8 mouse cellular contexts compared by ENCODE assay signal in the genomic region with DNA sequence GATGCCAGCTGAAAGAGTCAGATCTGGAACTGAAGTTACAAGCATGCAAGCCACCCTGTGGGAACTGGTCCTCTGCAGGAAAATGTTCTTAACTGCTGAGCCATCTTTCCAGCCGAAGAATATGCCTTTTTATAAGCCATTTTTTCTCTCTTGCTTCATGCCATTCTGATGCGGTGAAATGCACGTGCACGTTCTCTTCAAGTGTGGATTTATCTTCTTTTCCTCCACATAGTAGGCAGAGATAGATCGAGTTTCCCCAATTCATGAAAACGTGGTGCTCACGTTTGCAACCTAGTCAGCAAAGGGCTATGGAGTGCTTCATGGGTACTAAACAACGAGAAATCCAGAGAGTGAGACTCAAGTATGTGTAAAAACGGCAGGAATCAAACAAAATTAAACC. TPM values are rescaled to one million over a fixed set of nuclear protein-coding genes. Genes with fewer than 3 reads are reported as not detected.
DNase-seq lines count a peak whose midpoint lies in the region; ATAC-seq and TF ChIP-seq lines count a peak whose summit lies in the region.

No protein-coding gene starts in this region.

- no peak for TF ChIP-seq CTCF in gastrocnemius, adult 2 months (IDR thresholded peaks at IDR 0.05)
- no peak for TF ChIP-seq CTCF in E14TG2a.4 (conservative IDR thresholded peaks at IDR 0.05; ENCODE audit: low read length)
- no peak for TF ChIP-seq CTCF in forebrain, postnatal 0 days (IDR thresholded peaks at IDR 0.05; ENCODE audit: low read depth)
- TF ChIP-seq CTCF in liver, postnatal 0 days (IDR thresholded peaks at IDR 0.05; ENCODE audit: low read depth) = no peak

- no peak for DNase-seq in gastrocnemius, adult 2 months
- DNase-seq in gastrocnemius, adult 18-20 months (ENCODE audit: low spot score) = no peak
- no peak for DNase-seq in forebrain, postnatal 0 days
- no peak for DNase-seq in liver, postnatal 0 days
- no peak for DNase-seq in adrenal gland, postnatal 14 days
- DNase-seq in embryo, embryonic 11 days = no peak
- no peak for DNase-seq in kidney, postnatal 14 days

- WGBS in forebrain, postnatal 0 days = 21% methylated on average over 9 of the region's 9 CpGs
- 16% methylated on average over 9 of the region's 9 CpGs for WGBS in liver, postnatal 0 days (ENCODE audit: insufficient replicate concordance)

- H3K9ac ChIP-seq in forebrain, postnatal 0 days = peak overlapping the region; percentile 36; the same call in 1 of the 2 replicates
- H3K9ac ChIP-seq in liver, postnatal 0 days (replicated peaks) = no peak overlapping the region

- H3K27ac ChIP-seq in gastrocnemius, adult 2 months = 0 out of 2 replicates have a peak overlapping the region, but pooled peaks have one; percentile 87
- no peak overlapping the region for H3K27ac ChIP-seq in forebrain, postnatal 0 days (ENCODE audit: low read depth, low read length)
- no peak overlapping the region for H3K27ac ChIP-seq in liver, postnatal 0 days (ENCODE audit: low read depth)

- no peak for ATAC-seq in forebrain, postnatal 0 days
- no peak for ATAC-seq in liver, postnatal 0 days

- H3K36me3 ChIP-seq in E14TG2a.4 (ENCODE audit: insufficient read depth, low read length) = peaks cover 65% of the 10 kb centered on the region
- peaks cover 24% of the 10 kb centered on the region for H3K36me3 ChIP-seq in forebrain, postnatal 0 days (ENCODE audit: insufficient read depth)
- peaks cover 29% of the 10 kb centered on the region for H3K36me3 ChIP-seq in liver, postnatal 0 days (replicated peaks; ENCODE audit: insufficient read depth, low read length)

- no peak for TF ChIP-seq EP300 in liver, postnatal 0 days (IDR thresholded peaks at IDR 0.05; ENCODE audit: low read depth)

- H3K4me3 ChIP-seq in gastrocnemius, adult 2 months = peak overlapping the region; percentile 74
- H3K4me3 ChIP-seq in E14TG2a.4 (replicated peaks; ENCODE audit: low read length) = peak overlapping the region; percentile 80
- H3K4me3 ChIP-seq in forebrain, postnatal 0 days (ENCODE audit: low read depth, low read length) = peak overlapping the region; percentile 92
- H3K4me3 ChIP-seq in liver, postnatal 0 days (ENCODE audit: low read depth, low read length) = peak overlapping the region; percentile 32

- no peaks in the 10 kb centered on the region for H3K27me3 ChIP-seq in E14TG2a.4 (ENCODE audit: insufficient read depth, low read length)
- no peaks in the 10 kb centered on the region for H3K27me3 ChIP-seq in forebrain, postnatal 0 days (ENCODE audit: insufficient read depth, low read length)
- no peaks in the 10 kb centered on the region for H3K27me3 ChIP-seq in liver, postnatal 0 days (ENCODE audit: insufficient read depth, low read length)

- peak overlapping the region; percentile 53 for H3K4me2 ChIP-seq in forebrain, postnatal 0 days (ENCODE audit: low read depth)
- peak overlapping the region; percentile 74 for H3K4me2 ChIP-seq in liver, postnatal 0 days (ENCODE audit: low read depth, low read length)

- intact Hi-C loops in gastrocnemius, adult 2 months (cut with DNase I) = loop anchor here (10.0 kb wide), 1 partner anchor 501 kb away; no protein-coding TSS in a partner anchor

- peaks cover 58% of the 10 kb centered on the region for H3K4me1 ChIP-seq in E14TG2a.4 (replicated peaks; ENCODE audit: low read depth, low read length)
- H3K4me1 ChIP-seq in forebrain, postnatal 0 days (ENCODE audit: insufficient read depth) = peaks cover 19% of the 10 kb centered on the region
- peaks cover 23% of the 10 kb centered on the region for H3K4me1 ChIP-seq in liver, postnatal 0 days (ENCODE audit: insufficient read depth)

- no peaks in the 10 kb centered on the region for H3K9me3 ChIP-seq in E14TG2a.4 (ENCODE audit: low read length)
- H3K9me3 ChIP-seq in forebrain, postnatal 0 days (ENCODE audit: low read length) = no peaks in the 10 kb centered on the region
- H3K9me3 ChIP-seq in liver, postnatal 0 days (ENCODE audit: low read length) = no peaks in the 10 kb centered on the region

RNA-seq across cellular contexts. Expression of gene Cnot3, which starts 1.2 kb away (rescaled TPM):
- total RNA-seq in gastrocnemius, adult 2 months (2021) = 10 to 100 TPM; 16.0 to 20.2 TPM
- 10 to 100 TPM; 16.3 to 18.5 TPM for total RNA-seq in gastrocnemius, adult 18-20 months (2021)
- total RNA-seq in forebrain, postnatal 0 days (2014; rRNA removed) = 13.1 and 19.8 TPM in 2 replicates
- polyA plus RNA-seq in forebrain, postnatal 0 days (2015; fragmentation: Nextera tagmentation; extraction: Ambion mirVana) = 26.7 and 35.4 TPM in 2 replicates
- 12.9 and 13.7 TPM in 2 replicates for polyA plus RNA-seq in liver, postnatal 0 days (2015; fragmentation: Nextera tagmentation; extraction: Ambion mirVana)
- 63.5 and 63.7 TPM in 2 replicates for total RNA-seq in adrenal gland, postnatal 14 days (2021)

RNA-seq across cellular contexts. Expression of gene Prpf31, which starts 14.1 kb away (rescaled TPM):
- total RNA-seq in gastrocnemius, adult 2 months (2021) = 10 to 100 TPM; 20.8 to 22.1 TPM
- total RNA-seq in gastrocnemius, adult 18-20 months (2021) = 10 to 100 TPM; 21.9 to 22.1 TPM
- total RNA-seq in forebrain, postnatal 0 days (2014; rRNA removed) = 62.6 and 63.5 TPM in 2 replicates
- polyA plus RNA-seq in forebrain, postnatal 0 days (2015; fragmentation: Nextera tagmentation; extraction: Ambion mirVana) = 66.3 and 77.8 TPM in 2 replicates
- polyA plus RNA-seq in liver, postnatal 0 days (2015; fragmentation: Nextera tagmentation; extraction: Ambion mirVana) = 20.8 and 24.9 TPM in 2 replicates
- 37.9 and 41.9 TPM in 2 replicates for total RNA-seq in adrenal gland, postnatal 14 days (2021)

RNA-seq across cellular contexts. Expression of gene Tfpt, which starts 14.1 kb away (rescaled TPM):
- total RNA-seq in gastrocnemius, adult 2 months (2021) = 10 to 100 TPM; 14.0 to 16.2 TPM
- total RNA-seq in gastrocnemius, adult 18-20 months (2021) = 10 to 100 TPM; 14.9 to 16.0 TPM
- total RNA-seq in forebrain, postnatal 0 days (2014; rRNA removed) = 27.1 and 37.5 TPM in 2 replicates
- 34.2 and 39.3 TPM in 2 replicates for polyA plus RNA-seq in forebrain, postnatal 0 days (2015; fragmentation: Nextera tagmentation; extraction: Ambion mirVana)
- 8.8 and 9.8 TPM in 2 replicates for polyA plus RNA-seq in liver, postnatal 0 days (2015; fragmentation: Nextera tagmentation; extraction: Ambion mirVana)
- 21.6 and 25.6 TPM in 2 replicates for total RNA-seq in adrenal gland, postnatal 14 days (2021)

RNA-seq across cellular contexts. Expression of gene Leng1, which starts 21.8 kb away (rescaled TPM):
- total RNA-seq in gastrocnemius, adult 2 months (2021) = 1 to 10 TPM; 4.9 to 6.8 TPM
- total RNA-seq in gastrocnemius, adult 18-20 months (2021) = 1 to 10 TPM; 4.6 to 5.6 TPM
- total RNA-seq in forebrain, postnatal 0 days (2014; rRNA removed) = 5.2 and 6.6 TPM in 2 replicates
- polyA plus RNA-seq in forebrain, postnatal 0 days (2015; fragmentation: Nextera tagmentation; extraction: Ambion mirVana) = 10.3 and 10.4 TPM in 2 replicates
- 7.0 and 7.8 TPM in 2 replicates for polyA plus RNA-seq in liver, postnatal 0 days (2015; fragmentation: Nextera tagmentation; extraction: Ambion mirVana)
- 14.7 and 15.9 TPM in 2 replicates for total RNA-seq in adrenal gland, postnatal 14 days (2021)

RNA-seq across cellular contexts. Expression of gene Ndufa3, which starts 26.7 kb away (rescaled TPM):
- 1,000 to 10,000 TPM in 1 of 2 experiments, 100 to 1,000 TPM in 1; 931 to 1,252 TPM for total RNA-seq in gastrocnemius, adult 2 months (2021)
- 1,000 to 10,000 TPM; 1,020 to 1,031 TPM for total RNA-seq in gastrocnemius, adult 18-20 months (2021)
- 191 and 258 TPM in 2 replicates for total RNA-seq in forebrain, postnatal 0 days (2014; rRNA removed)
- polyA plus RNA-seq in forebrain, postnatal 0 days (2015; fragmentation: Nextera tagmentation; extraction: Ambion mirVana) = 464 and 597 TPM in 2 replicates
- 385 and 415 TPM in 2 replicates for polyA plus RNA-seq in liver, postnatal 0 days (2015; fragmentation: Nextera tagmentation; extraction: Ambion mirVana)
- 975 and 1,034 TPM in 2 replicates for total RNA-seq in adrenal gland, postnatal 14 days (2021)

Comparison
In these comparisons a context has a peak if more than half of its experiments do, and no peak if none do; other contexts are left out.
1. H3K4me3 ChIP-seq: peak in every context shown above with its lines; median percentile 92 in forebrain, postnatal 0 days; 80 in E14TG2a.4; 74 in gastrocnemius, adult 2 months; 32 in liver, postnatal 0 days.